Mouse (Mus musculus) liver, postnatal 0 days (tissue): ENCODE data around the gene Wfdc15a. TPM values are rescaled to one million over a fixed set of nuclear protein-coding genes. Genes with fewer than 3 reads are reported as not detected.

Experiments
- ATAC-seq: fragments of 200-750 bp; cut with Nextera tagmentation; 2 replicates; pipeline ENCODE4 v1.8.0; 2017; ENCODE audit warnings: mild to moderate bottlenecking, moderate library complexity
- DNase-seq: peaks from one replicate; pipeline ENCODE4 v3.0.0-alpha.2; 2016
- H3K27ac ChIP-seq: fragments of 300-500 bp; sonication (generic); 2 replicates; pipeline ENCODE4 v1.5.1; 2014; ENCODE audit warnings: antibody characterized with exemption, moderate library complexity, mild to moderate bottlenecking, low read depth
- H3K27me3 ChIP-seq: fragments of 300-500 bp; sonication (generic); 2 replicates; pipeline ENCODE4 v1.6.1; 2014; ENCODE audit warnings: low read length, control low read depth, mixed read lengths; ENCODE audit not compliant: insufficient read depth
- H3K36me3 ChIP-seq: fragments of 300-500 bp; sonication (generic); replicated peaks from 2 replicates; pipeline ENCODE4 v1.6.1; 2014; ENCODE audit warnings: mild to moderate bottlenecking, control low read depth, low read length, moderate library complexity, mixed read lengths; ENCODE audit not compliant: insufficient read depth
- H3K4me1 ChIP-seq: fragments of 300-500 bp; sonication (generic); 2 replicates; pipeline ENCODE4 v1.6.1; 2014; ENCODE audit warnings: antibody characterized with exemption, mild to moderate bottlenecking, control low read depth; ENCODE audit not compliant: insufficient read depth
- H3K4me2 ChIP-seq: fragments of 300-500 bp; sonication (generic); 2 replicates; pipeline ENCODE4 v1.6.1; 2014; ENCODE audit warnings: low read depth, mild to moderate bottlenecking, low read length, moderate library complexity, mixed read lengths
- H3K4me3 ChIP-seq: fragments of 300-500 bp; sonication (generic); 2 replicates; pipeline ENCODE4 v1.5.1; 2014; ENCODE audit warnings: low read depth, low read length
- H3K9ac ChIP-seq: fragments of 300-500 bp; sonication (generic); replicated peaks from 2 replicates; pipeline ENCODE4 v1.6.1; 2014; ENCODE audit warnings: mild to moderate bottlenecking, moderate library complexity
- H3K9me3 ChIP-seq: fragments of 300-500 bp; sonication (generic); 2 replicates; pipeline ENCODE4 v1.6.1; 2016; ENCODE audit warnings: mild to moderate bottlenecking, control low read depth, low read length, mixed read lengths
- CTCF ChIP-seq: sonication (generic); IDR thresholded peaks from 2 replicates; pipeline ENCODE4 v1.5.1; 2016; ENCODE audit warnings: antibody characterized with exemption, low read depth
- EP300 ChIP-seq: IDR thresholded peaks from 2 replicates; pipeline ENCODE4 v1.6.1; 2016; ENCODE audit warnings: antibody characterized with exemption, low read depth, mild to moderate bottlenecking
- WGBS: fragments of 180-500 bp; shearing (Covaris S2); extraction: QIAGEN DNeasy Blood & Tissue Kit; methylation state at CpG from one replicate; pipeline ENCODE4 v1.1.7; 2014; ENCODE audit not compliant: insufficient replicate concordance; 5-methylcytosine and 5-hydroxymethylcytosine counted together
- polyA plus RNA-seq: library from polyadenylated mRNA; unstranded; fragments of >200 nt; fragmentation: Nextera tagmentation; extraction: Ambion mirVana; gene quantifications from 2 replicates; pipeline ENCODE4 v1.2.1, GENCODE M21; 2015

Wfdc15a gene
- polyA plus RNA-seq, 1 experiment from 2014 or later: not detected

GRCm38 (mm10) chr2:164173394-164173793 is 26.5 kb downstream of the Wfdc15a start:
- Histone ChIP-seq H3K4me2 (no peak overlapping the region), H3K27ac (no peak overlapping the region), H3K4me3 (no peak overlapping the region), H3K27me3 (peaks cover 42% of the 10 kb centered on the region), H3K9me3 (no peaks in the 10 kb centered on the region), H3K9ac (no peak overlapping the region), H3K4me1 (peaks cover 2% of the 10 kb centered on the region; the same call in 1 of the 2 replicates), H3K36me3 (no peaks in the 10 kb centered on the region)
- WGBS: 45% methylated on average over 3 of the region's 3 CpGs
- ATAC-seq (no peak), DNase-seq (no peak)
- TF ChIP-seq EP300 (no peak), CTCF (no peak)

DNA sequence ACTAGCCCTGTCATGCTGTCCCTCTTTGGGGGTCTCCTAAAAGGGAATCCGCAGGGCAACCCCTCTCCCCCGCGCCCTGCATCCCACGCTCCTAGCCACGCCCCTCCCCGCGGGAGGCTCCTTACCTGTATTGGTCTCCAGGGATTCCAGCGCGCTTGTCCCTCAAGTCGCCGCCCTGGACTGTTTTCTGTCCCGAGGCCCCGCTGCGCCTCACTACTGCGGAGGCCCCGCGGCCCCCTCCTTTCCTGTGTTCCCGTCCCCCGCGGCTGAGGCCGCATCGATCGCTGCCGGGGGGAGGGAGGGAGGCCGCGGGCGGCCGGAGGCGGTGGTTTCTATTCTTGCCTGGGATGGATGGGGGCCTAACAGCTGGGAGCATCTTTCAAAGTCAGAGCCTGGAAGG is 29.0 kb downstream of the Wfdc15a start, which contains the start of gene Kcns1:
Kcns1 (minus strand) TSS at position 212 of the 400 bp plus-strand sequence.
- ATAC-seq: no peak

GRCm38 (mm10) chr2:164170326-164170725 is 29.6 kb downstream of the Wfdc15a start:
- peaks cover 5% of the 10 kb centered on the region; the same call in 1 of the 2 replicates for H3K4me1 ChIP-seq
- H3K27ac ChIP-seq: no peak overlapping the region
- H3K4me3 ChIP-seq: no peak overlapping the region
- H3K4me2 ChIP-seq: no peak overlapping the region
- TF ChIP-seq EP300 (no peak), CTCF (no peak)
- ATAC-seq (no peak), DNase-seq (no peak)
- no peaks in the 10 kb centered on the region for H3K9me3 ChIP-seq
- 5% methylated on average over 11 of the region's 11 CpGs for WGBS
- H3K9ac ChIP-seq: no peak overlapping the region
- no peaks in the 10 kb centered on the region for H3K36me3 ChIP-seq
- H3K27me3 ChIP-seq: peaks cover 66% of the 10 kb centered on the region

More for the DNA sequence above, 29.0 kb downstream of the Wfdc15a start, which contains the start of gene Kcns1:
- Histone ChIP-seq H3K27ac (no peak within 1 kb of the TSS), H3K4me3 (peak within 1 kb of the TSS; percentile 27), H3K27me3 (peaks cover 66% of the 10 kb centered on the region), H3K4me1 (peaks cover 5% of the 10 kb centered on the region; the same call in 1 of the 2 replicates), H3K4me2 (peak within 1 kb of the TSS; percentile 59), H3K9me3 (no peaks in the 10 kb centered on the region), H3K9ac (no peak within 1 kb of the TSS), H3K36me3 (no peaks in the 10 kb centered on the region)
- no peak for DNase-seq
- under 1% methylated on average over 25 of the region's 29 CpGs for WGBS
- no peak for TF ChIP-seq EP300
- TF ChIP-seq CTCF: no peak

DNA sequence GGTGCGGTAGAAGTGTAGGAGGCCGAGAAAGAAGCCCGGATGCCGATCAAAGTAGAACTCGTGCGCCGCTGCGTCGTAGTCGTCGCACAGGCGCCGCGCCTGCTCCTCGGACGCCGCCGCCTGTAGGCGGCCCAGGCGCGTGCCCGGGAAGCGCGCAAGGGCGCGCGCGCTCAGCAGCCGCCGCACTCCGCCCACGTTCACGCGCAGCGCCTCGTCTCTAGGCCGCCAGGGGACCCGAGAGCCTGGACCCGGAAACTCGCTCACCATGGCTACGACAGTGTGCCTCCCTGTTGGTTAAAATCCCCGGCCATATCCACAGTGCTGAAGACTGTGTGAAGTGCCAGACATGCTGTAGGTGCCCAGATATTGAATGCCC is 31.4 kb downstream of the Wfdc15a start:
- H3K4me1 ChIP-seq: peaks cover 5% of the 10 kb centered on the region; the same call in 1 of the 2 replicates
- no peaks in the 10 kb centered on the region for H3K36me3 ChIP-seq
- DNase-seq (no peak), ATAC-seq (no peak)
- H3K4me3 ChIP-seq: 0 out of 2 replicates have a peak overlapping the region, but pooled peaks have one; percentile 24
- TF ChIP-seq EP300 (no peak), CTCF (no peak)
- peaks cover 63% of the 10 kb centered on the region for H3K27me3 ChIP-seq
- WGBS: 15% methylated on average over 42 of the region's 42 CpGs
- H3K27ac ChIP-seq: no peak overlapping the region
- no peak overlapping the region for H3K4me2 ChIP-seq
- H3K9ac ChIP-seq: no peak overlapping the region
- H3K9me3 ChIP-seq: no peaks in the 10 kb centered on the region

DNA sequence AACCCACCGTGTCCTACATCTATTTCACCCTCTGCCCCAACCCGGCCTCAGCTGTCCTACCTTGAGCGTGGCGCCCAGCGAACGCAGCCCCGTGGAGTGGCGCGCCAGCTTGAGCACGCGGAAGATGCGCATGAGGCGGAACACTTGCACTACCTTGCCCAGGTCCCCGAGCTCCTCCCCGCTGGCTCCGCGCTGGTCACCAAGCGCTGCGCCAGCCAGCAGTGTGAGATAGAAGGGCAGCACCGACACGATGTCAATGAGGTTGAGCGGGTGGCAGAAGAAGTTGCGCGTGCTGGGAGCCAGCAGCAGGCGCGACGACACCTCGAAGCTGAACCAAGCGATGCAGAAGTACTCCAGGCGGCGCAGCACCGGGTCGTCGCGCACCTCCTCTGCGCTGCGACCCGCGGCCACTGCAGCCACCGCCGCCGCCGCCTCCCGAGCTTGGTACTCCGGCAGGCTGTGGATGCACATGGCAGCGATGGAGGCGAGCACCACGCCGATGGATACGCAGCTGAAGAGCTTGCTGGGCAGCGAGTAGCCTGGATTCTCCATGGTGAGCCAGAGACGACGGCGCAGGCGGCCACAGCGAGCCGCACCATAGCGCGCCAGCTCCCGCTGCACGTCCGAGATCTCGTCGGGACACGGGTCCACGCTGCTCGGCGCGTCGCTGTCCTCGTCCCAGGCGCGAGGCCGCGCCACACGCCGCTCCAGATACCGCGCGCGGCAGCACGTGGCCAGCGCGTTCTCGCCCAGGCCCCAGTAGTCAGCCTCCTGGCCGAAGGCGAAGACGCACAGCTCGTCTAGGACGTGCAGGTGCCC is 32.0 kb downstream of the Wfdc15a start:
- Histone ChIP-seq H3K4me2 (no peak overlapping the region), H3K9me3 (no peaks in the 10 kb centered on the region), H3K27me3 (peaks cover 61% of the 10 kb centered on the region), H3K27ac (no peak overlapping the region), H3K9ac (no peak overlapping the region), H3K4me3 (0 out of 2 replicates have a peak overlapping the region, but pooled peaks have one; percentile 24), H3K4me1 (peaks cover 5% of the 10 kb centered on the region; the same call in 1 of the 2 replicates), H3K36me3 (no peaks in the 10 kb centered on the region)
- DNase-seq: no peak
- WGBS: 15% methylated on average over 90 of the region's 90 CpGs
- TF ChIP-seq CTCF: no peak
- no peak for TF ChIP-seq EP300
- ATAC-seq: no peak

DNA sequence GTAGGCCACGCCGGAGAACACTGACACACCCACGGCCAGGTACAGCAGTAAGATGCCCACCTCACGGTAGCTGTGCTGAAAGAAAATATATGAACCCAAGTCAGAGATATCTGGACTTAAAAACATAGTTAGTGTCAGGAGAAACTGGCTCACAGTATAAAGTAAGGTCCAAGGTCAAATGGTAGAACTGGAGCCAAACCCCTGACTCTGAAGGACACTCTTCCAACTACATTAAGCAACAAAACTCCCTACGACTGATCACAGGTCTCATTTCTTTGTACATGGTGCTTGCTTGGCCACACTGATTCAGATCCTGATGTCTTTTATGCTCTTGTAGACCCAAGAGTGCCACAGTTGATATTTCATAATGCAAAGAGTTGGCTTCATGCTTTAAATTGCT is 35.0 kb downstream of the Wfdc15a start:
- no peak for DNase-seq
- no peak overlapping the region for H3K9ac ChIP-seq
- WGBS: 78% methylated on average over 5 of the region's 5 CpGs
- peaks cover 40% of the 10 kb centered on the region for H3K27me3 ChIP-seq
- H3K4me3 ChIP-seq: no peak overlapping the region
- H3K4me2 ChIP-seq: no peak overlapping the region
- no peaks in the 10 kb centered on the region for H3K9me3 ChIP-seq
- TF ChIP-seq CTCF: no peak
- no peak for TF ChIP-seq EP300
- no peak overlapping the region for H3K27ac ChIP-seq
- H3K4me1 ChIP-seq: peaks cover 5% of the 10 kb centered on the region
- no peaks in the 10 kb centered on the region for H3K36me3 ChIP-seq
- ATAC-seq: no peak
